Mouse (Mus musculus): ENCODE measurements around the gene Gm3015.
"Not testable (repeated sequence)": the region's sequence is repeated elsewhere in the genome, so short reads cannot be mapped to it uniquely, and the experiment has no call there.

The Gm3015 gene

GRCm38 (mm10) chr14:42768721-42769120 is at the start of gene Gm3015:
Gm3015 (minus strand) TSS chr14:42768821.
- DNase-seq (ENCODE audit: low spot score in 2 of 2), result not testable (repeated sequence)

GRCm38 (mm10) chr14:42797887-42798286 is 29.3 kb upstream of the Gm3015 start, which contains the start of gene Gm10377:
Gm10377 (minus strand) TSS chr14:42797987.
- DNase-seq (ENCODE audit: low spot score in 2 of 2), result not testable (repeated sequence)

Measured in right cerebral cortex, postnatal 36 days (tissue).